Mouse (Mus musculus): Measurements from ENCODE around the gene Clic4. TPM values are rescaled to one million over a fixed set of nuclear protein-coding genes. Genes with fewer than 3 reads are reported as not detected.
"Not testable (repeated sequence)": the region's sequence is repeated elsewhere in the genome, so short reads cannot be mapped to it uniquely, and the experiment has no call there.

The Clic4 gene
- polyA plus RNA-seq, 2 experiments from 2014 or later, result 7.0 to 8.0 TPM

DNA sequence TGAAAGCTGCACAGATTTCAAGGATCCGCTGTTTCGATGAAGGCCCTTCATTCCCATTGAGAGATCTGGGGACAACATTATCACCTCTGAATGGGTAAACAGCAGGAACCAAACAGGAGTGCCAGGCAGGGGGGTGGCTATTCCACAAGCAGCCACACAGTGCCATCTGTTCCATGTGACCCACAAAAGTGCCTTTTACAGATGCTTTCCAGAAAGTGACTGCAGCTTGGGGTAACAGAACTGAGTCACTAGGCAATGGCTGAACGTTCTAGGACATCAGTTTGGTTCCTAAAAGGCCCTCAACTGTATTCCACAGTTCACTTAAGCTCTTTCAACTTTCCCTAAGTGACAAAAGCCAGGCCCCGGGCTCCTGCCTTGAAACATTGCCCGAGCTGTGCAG is 42.0 kb downstream of the Clic4 start:
- no peak for ATAC-seq

DNA sequence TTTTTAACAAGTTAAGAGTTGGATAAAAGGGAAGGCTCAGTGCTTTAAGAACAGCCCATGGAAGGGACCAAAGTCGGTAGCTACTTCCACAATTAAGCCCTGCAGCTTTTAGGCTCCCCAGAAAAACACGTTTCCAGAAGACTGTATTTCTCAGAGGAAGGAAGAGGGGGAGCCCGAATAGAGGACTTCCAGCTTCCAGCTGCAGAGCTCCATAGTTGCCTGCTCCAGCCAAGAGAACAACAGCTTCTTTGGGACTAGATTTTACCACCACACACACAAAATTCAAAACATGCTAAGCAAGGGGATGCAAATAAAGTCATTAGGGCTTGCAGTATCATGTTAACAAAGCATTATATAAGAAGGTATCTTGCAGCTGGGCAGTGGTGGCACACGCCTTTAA is 42.7 kb downstream of the Clic4 start:
- ATAC-seq, result no peak

DNA sequence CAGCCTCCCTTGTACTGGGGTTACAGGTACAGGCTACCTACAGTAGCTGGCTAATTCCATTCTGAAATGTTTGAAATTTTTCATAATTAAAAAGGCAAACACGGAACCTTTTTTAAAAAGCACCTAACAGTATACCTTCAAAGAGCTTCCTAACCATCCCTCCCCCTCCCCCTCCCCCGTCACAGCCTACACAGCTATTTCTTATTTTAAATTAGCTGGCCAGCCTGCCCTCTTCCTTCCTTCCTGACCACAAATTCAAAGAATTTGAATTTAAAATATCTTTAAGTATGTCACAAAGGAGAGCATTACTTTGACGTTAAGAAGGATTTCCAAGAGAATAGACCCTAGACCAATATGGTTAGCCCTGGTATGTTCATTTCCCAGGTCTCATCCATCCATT is 44.5 kb downstream of the Clic4 start:
- ATAC-seq, result no peak

DNA sequence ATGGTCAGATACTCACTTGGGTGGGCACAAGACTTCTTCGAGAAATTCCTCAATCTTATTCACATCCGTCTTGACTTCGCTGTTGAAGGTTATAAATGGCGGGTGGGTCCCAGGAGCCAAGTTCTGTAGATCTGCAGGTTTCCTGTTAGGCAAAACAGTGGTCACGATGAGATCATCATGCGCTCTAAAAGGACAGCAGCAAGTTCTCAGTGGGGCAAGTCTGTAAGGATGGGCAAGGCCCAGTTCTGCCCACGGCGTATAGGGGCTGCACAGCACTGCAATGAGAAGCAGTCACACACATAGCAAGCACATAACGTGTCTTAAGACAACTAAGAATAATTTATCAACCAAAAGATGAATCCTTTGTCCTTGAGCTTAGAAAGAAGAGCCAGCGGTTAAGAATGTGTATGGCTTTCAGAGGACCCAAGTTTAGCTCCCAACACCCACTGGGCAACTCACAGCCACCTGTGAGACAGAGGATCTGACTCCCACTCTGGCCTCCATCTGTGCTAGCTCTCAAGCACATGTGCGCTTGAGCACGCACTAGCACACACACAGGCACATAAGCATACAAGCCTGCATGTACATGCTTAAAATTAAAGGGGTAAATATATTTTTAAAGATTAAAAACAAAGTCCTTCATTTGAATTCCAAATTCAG is 46.5 kb downstream of the Clic4 start:
- no peak for ATAC-seq

DNA sequence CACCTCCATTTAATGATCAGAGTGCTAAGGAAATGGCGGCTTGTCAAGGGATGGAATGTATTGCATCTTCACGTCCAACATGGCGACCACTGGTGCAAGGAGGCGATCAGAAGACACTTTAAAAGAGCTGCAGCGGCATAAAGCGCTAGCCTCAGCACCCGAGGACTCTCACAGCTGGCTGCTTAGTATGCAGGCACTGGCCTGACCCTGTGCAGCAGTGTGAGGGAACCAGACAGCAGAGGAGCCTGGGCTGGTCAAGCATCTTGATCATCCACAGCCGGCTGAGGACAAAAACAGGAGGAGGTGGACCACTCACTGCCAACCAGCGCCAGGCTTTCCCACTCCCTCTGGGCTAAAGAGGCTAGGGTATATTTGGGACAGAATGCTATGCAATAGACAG is 48.8 kb downstream of the Clic4 start:
- no peak for ATAC-seq

DNA sequence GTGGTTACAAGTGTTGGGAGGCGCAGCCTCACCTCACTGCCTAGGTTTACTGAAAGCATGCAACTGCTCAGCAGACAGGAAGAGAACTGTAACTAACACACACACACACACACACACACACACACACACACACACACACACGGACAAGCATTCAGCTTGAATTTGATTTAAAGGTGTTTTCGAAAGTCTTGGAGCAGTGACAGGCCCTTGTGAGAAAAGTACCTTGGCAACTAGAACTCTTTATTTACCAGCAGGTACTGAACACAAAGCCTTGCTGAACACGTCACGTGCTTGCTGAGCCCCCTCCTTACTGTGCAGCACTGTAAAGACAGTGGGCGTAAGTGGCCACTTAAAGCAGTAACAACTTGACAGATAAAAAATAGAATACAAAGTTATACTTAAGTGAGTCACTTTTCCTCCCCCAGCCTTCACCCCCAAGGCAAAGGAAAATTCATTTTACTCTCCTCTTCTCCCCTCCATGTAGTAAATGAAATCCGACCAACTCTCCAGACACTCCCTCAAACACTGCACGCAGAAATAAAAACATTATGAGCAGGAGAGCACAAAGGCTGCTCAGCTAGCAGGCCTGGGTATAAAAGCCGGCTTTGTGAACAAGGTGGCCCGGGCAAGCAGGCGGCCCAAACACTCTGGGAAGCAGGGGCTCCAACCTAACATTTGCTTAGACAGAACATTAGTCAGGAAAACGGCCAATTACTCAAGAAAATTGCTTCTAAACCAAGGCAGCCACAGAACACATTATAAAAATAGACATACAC is 50.8 kb downstream of the Clic4 start:
- no peak for ATAC-seq

DNA sequence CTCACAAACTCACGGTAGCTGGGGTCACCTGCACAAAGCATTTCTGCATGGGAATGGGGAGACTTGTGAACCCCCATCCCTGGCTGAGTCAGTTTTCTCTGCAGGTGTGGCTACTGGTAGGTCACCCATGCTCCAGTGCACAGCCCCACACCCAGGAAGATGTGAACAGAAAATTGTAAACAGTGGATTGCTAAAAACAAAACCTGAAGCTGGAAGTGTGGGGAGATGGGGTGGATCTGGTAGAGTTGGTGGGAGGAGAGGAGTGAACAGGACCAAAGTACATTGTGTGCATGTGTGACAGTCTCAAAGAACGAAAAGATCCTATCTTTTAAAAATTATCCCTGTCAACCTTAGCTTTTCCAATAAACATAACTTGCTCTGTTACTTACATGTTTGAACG is 52.0 kb downstream of the Clic4 start:
- no peak for ATAC-seq

DNA sequence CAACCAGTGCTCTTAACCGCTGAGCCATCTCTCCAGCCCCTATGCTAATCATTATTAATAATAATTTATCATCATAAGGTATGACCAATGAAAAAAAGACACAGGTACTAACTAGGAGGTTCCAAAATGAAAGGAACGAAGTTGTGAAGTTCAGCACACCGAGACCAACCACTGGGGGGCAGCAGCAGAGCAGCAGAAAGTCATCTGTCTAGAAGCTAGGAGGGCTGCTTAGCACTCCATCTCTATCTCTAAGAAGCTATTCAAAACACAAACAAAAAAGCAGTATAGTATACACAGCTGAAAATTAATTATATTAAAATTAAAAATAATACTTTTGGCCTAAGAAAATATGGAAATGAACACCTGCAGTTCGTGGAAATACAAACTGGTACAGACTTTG is 53.0 kb downstream of the Clic4 start:
- peak; percentile 68 for ATAC-seq

DNA sequence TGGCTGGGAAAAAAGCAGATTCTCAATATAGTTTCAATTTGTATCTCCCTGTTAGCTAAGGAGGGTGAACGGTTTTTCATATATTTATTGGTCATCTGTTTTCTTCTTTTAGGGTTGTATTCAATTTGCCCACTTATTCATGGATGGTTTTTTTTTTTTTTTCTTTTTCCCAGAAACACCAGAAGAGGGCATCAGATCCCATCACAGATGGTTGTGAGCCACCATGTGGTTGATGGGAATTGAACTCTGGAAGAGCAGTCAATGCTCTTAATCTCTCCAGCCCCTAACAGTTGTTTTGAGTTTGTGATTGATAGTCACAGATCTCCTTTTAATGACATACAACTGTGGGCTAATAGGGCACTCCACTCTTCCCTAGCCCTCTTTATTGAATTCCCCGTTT is 62.8 kb downstream of the Clic4 start:
- ATAC-seq, result no peak

DNA sequence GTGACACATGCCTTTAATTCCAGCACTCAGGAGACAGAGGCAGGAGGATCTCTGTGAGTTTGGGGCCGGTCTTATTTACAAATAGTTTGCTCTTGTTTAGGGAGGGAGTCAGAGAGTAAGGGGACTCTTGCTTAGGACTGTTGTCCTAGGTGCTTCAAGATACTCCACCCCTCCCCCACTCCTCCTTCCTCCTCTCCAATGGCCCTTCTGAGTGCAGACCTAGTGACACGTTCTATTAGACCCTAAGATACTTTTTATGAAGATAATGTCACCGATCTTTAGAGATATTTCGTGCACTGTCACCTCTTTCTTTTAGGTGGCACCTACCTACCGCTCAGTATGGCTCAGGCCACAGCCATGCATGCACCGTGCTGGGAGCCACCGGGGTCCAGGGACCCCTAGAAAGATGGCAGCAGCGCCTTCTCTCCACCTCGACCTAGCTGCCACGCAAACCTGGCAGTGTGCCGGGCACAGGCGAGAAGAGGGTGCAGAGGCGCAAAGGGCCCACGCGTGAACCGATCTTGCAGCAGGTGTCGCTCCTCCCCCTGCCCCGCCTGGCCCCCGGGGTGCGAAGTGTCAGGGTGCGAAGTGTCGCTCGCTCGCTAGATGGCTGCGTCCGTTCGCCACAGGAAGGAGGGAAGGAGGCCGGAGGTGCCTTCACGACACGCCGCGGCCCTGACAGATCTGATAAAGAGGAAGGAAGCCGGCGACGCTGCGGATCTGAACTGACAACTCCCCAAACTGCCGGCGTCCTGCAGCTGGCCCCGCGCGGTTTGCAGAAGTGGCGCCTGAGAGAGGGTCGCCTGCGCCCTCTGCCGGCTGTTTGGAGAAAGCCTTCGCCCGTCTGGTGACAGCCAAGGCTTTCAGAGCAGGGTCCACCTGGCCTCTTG is 66.7 kb downstream of the Clic4 start:
- peak; percentile 76 for ATAC-seq

DNA sequence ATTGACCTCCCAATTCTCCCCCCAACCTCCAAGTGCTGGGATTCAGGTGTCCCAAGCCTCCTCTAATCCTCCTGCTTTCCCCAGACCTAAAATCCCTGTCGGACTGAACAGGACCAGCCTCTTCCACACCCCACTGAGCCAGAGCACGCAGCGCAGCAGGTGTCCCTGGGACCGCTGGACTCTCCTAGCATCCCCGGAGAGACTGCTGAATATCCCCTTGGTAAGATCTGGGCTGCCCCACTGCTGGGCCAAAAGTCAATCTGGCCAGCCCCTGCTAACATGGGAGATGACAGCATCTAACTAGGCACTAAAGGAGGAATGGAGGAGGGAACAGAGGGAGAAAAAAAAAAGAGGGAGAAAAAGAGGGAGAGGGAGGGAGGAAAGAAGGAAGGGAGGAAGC is 67.4 kb downstream of the Clic4 start:
- no peak for ATAC-seq

DNA sequence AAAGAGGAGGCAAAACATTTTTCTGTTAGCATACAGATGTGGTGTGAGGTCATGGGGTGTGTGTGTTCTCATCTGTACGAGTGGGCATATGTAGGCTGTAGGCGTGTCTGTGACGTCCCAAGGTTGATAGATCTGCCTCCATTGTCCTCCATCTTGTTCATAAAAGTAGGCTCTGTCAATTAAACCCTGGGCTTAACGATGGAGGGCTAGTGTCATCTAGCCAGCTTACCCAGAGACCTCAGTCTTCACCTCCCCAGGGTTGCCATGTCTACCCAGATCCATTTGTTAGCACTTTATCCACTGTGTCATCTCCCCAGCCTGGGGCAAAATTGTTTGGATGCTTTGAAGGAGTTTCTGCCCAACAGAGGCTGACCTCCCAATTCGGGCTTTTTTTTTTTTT is 67.9 kb downstream of the Clic4 start:
- ATAC-seq, result no peak

DNA sequence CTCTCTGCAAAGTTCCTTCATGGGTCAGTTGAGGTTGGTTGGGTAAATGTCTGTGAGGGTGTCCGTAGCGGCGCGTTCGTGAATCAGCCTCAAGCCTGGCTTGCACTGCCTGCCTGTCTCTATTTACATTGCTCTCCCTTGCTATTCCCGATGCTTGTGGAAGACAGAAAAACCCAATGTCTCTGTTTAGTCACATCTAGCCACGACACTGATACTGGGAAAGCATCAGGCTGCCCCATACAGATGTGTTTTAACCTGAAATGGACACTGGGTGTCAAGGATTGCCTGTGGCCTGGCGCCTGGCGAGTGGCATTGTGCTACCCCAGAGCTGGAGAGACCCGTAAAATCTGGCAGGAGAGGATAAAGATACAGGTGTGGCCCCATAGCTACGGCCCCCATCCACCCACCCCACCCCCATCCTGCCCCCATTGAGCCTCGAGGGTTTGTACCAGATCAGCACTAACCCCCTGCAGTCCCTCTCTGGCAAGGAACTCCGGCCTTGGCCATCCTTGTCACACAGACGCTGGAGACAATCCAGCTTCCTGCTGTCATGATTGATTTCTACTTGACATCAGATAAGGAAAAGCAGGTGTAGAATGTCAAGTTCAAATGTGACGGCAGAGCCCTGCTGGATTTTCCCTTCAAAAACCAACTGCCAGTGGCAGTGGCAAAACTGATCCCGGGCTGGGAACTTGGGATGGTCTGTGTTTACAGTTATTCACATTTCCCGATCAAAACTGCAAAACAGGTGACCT is 68.6 kb downstream of the Clic4 start:
- ATAC-seq, result no peak

DNA sequence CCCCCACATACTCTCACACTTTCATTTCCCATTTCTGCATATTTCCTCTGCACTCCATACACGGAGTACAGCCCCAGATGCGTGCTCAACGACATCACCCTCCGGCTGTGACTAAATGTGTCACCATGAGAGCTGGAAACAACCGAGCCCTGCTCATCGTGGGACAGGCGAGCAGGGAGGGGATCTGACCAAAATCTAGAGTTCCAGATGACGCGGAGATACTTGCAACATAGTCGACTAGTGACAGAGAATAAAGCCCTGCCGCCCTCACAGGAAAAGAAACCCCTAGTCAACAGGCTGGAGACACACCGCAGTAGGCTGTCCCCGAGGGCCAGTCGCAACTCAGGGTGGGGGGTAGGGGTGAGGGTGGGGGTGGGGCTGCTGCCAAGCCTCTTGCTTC is 69.3 kb downstream of the Clic4 start:
- peak; percentile 59 for ATAC-seq

DNA sequence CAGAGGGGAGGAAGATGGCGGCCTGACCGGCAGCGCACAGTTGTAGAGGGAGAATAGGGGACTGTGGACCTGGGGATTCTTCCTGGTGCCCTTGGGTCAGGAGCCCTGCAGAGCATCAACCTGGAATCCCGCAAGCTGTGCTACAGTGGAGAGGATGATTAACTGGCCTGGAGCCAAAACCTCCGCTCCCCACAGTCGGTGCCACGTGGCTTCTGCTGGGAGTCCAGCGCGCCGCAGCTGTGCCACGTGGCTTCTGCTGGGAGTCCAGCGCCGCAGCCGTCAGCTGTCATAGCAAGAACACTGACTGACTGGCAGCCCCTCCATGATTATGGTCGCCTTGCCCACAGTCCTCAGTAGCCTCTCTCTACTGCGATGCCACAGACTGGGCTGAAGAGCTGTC is 70.8 kb downstream of the Clic4 start:
- no peak for ATAC-seq

DNA sequence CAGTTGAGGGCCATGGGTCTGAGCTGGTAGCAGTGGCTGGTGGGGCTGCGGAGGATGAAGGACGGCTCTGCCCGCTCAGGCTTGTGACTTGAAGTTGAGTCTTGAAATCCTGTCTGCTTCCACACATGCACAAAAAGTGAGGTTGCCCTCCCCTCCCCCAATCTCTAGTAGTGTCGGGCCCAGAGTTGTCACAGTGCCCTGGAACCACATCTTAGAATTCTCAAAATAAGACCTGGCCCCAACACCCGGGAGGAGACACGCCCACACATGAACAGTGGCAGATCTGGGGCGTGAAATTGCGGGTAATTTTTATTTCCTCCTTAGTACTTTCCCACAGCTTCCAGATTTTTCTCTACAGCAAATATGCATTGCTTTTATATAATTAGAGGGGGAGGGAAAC is 74.8 kb downstream of the Clic4 start:
- peak; percentile 56 for ATAC-seq

DNA sequence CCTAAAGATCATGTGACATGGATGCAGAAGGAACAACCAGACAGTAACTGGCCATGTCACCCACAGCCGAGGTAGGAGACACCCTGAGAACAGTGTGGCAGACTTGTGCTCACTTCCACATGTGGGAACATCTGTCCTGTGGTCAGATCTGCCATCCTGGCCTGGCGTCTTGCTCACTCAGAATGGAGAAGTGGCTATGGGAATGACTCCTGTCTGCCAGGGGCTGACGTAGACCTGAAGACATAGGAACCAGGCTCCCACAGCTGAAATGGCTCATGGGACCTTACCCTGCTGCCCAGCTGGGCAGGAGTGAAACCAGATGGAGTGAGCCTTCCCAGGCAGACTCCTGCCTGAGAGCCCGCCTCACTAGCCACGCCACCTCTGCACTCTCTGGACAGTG is 79.8 kb downstream of the Clic4 start:
- ATAC-seq, result no peak

DNA sequence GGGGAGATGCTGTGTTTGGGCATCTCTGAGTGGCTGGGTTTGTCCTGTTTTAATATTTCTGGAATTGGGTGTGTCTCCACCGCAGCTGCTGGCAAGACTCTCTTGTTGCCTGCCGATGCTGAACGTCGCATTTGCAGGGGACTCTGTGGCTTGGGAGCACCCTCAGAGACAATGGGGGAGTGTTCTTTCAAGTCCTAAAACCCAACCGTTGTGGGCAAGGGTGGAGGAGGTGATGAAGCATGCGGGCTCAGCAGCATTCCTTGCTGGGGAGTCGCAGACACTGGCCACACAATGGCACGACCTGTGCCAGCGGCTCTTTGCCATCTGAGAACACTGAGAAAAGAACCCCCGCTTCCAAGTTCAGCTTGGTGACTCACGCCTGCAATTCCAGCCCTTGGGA is 81.0 kb downstream of the Clic4 start:
- ATAC-seq, result no peak

DNA sequence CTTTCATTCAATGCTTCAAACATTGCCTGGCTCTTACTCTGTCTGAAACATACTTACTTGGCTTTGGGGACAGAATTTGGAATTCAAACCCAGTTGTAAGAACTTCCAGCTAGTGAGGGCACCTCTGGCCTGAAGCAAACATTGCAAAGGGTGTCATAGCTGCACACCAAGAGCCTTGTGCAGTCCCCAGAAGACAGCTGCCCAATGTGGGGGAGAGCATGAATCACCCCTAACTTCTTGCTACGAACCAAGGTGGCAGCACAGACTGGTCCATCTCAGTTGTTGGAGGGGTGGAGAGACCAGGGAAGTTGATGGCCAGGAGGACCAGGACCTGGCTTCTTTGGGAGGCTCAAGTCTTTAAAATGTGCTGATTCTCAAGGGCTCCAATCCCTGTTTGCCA is 81.4 kb downstream of the Clic4 start:
- ATAC-seq, result no peak

DNA sequence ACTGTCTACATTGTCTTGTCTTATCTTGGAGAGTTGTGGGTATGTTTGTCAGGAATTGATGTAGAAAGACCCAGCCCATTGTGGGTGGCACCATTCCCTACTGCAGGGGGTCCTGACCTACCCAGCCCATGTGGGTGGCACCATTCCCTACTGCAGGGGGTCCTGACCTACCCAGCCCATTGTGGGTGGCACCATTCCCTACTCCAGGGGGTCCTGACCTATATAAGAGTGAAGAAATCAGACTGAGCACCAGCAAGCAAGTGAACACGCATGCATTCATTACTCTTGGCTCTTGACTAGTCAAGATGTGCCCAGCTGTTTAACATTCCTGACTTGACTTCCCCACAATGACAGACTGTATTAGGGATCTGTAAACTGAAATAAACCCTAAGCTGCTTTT is 82.2 kb downstream of the Clic4 start:
- ATAC-seq, result no peak

DNA sequence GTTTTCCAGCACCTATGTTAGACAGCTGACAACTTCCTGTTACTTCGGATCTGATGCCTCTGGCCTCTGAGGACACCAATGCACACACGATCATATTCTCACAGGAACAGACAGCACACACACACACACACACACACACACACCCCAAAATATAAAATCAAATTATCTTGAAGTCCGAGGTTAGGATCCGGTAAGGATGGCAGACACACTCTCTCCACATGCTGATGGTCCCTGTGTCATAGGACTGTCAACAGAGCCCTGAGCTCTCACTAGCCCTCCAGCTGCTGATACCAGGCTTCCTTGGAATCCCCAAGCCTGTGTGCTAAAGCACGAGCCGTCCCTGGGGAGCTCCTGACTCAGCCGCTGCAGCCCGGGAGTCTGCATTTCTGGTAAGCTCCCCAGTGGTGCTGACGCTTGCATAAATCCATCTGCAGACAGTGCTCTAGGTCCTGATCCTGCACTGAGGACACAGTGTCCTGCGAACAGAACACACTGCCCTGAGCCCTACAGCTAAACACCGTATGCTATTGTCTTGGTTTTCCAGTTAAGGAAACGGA is 83.1 kb downstream of the Clic4 start:
- ATAC-seq, result no peak

DNA sequence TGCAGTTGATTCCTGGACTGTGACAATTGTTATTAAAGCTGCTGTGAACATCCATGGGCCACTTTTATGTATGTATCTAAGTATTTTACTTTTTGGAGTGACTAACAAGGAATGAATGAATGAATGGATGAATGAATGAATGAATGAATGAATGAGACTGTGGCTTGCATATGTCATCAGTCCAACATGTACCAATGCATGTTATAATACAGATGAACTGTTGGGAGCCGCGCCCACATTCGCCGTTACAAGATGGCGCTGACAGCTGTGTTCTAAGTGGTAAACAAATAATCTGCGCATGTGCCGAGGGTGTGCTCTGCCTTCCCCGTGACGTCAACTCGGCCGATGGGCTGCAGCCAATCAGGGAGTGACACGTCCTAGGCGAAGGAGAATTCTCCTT is 88.3 kb downstream of the Clic4 start:
- ATAC-seq, result not testable (repeated sequence)

DNA sequence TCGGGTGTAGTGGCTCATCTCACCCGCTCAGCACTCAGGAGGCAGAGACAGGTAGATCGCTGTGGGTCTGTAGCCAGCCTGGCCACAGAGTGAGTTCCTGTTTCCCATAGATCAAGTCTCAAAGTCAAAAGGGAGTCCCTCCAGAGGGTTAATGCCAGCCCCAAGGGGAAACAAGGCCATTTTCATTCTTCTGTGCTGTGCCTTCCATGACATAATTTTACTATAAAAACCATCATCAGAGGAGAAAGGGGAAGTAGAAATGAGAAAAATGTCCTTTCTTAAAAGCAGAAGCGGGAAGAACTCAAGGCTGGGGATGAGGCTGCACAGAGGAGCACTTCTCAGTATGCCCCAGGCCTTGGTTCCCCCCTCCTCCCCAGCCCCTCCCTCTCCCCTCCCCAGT is 90.8 kb downstream of the Clic4 start:
- ATAC-seq, result no peak

Data from CD4-positive, CD25-positive, alpha-beta regulatory T cell, adult 4 months (primary cell).